Comparison of ENCODE assay signal across 9 mouse cellular contexts in genomic region chr13:60069196-60069595, GRCm38 (mm10).
DNase-seq lines count a peak whose midpoint lies in the region; ATAC-seq and TF ChIP-seq lines count a peak whose summit lies in the region.
"Had no signal": no experiment of that assay in that cellular context is flagged by ENCODE, and none has a peak within 500 bp of the region (broad histone marks: within the 10 kb centered on the region; RNA-seq: fewer than 3 reads in every experiment).

No protein-coding gene starts in this region.

- WGBS in hindbrain, postnatal 0 days, result 38% methylated on average over 9 of the region's 9 CpGs
- 52% methylated on average over 9 of the region's 9 CpGs for WGBS in hindbrain, embryonic 12.5 days
- 19% methylated on average over 9 of the region's 9 CpGs for WGBS in embryonic facial prominence, embryonic 10.5 days
- WGBS in forebrain, embryonic 15.5 days, result 65% methylated on average over 9 of the region's 9 CpGs

- no peaks in the 10 kb centered on the region for H3K27me3 ChIP-seq in hindbrain, postnatal 0 days (ENCODE audit: insufficient read depth, low read length)
- no peaks in the 10 kb centered on the region for H3K27me3 ChIP-seq in hindbrain, embryonic 12.5 days
- H3K27me3 ChIP-seq in embryonic facial prominence, embryonic 10.5 days (replicated peaks; ENCODE audit: low read depth, poor library complexity, severe bottlenecking), result no peaks in the 10 kb centered on the region
- H3K27me3 ChIP-seq in forebrain, embryonic 15.5 days, result no peaks in the 10 kb centered on the region
- H3K27me3 ChIP-seq: neural tube, embryonic 12.5 days had no signal

- H3K36me3 ChIP-seq in hindbrain, postnatal 0 days (ENCODE audit: insufficient read depth, low read length), result no peaks in the 10 kb centered on the region
- H3K36me3 ChIP-seq in hindbrain, embryonic 12.5 days, result no peaks in the 10 kb centered on the region
- H3K36me3 ChIP-seq in embryonic facial prominence, embryonic 10.5 days (replicated peaks), result no peaks in the 10 kb centered on the region
- H3K36me3 ChIP-seq in forebrain, embryonic 15.5 days, result no peaks in the 10 kb centered on the region
- H3K36me3 ChIP-seq: neural tube, embryonic 12.5 days had no signal

- H3K9ac ChIP-seq in hindbrain, postnatal 0 days (replicated peaks; ENCODE audit: low read length), result no peak overlapping the region
- H3K9ac ChIP-seq in hindbrain, embryonic 12.5 days, result no peak overlapping the region
- no peak overlapping the region for H3K9ac ChIP-seq in forebrain, embryonic 15.5 days (replicated peaks)
- H3K9ac ChIP-seq: neural tube, embryonic 12.5 days had no signal

- no peak overlapping the region for H3K27ac ChIP-seq in hindbrain, postnatal 0 days
- no peak overlapping the region for H3K27ac ChIP-seq in hindbrain, embryonic 12.5 days
- H3K27ac ChIP-seq in embryonic facial prominence, embryonic 10.5 days (replicated peaks), result peak overlapping the region; percentile 78
- H3K27ac ChIP-seq in forebrain, embryonic 15.5 days (replicated peaks), result no peak overlapping the region
- H3K27ac ChIP-seq: neural tube, embryonic 12.5 days had no signal

- no peak for DNase-seq in hindbrain, postnatal 0 days (ENCODE audit: low spot score)
- peak; percentile 83 for DNase-seq in Muller cell, postnatal 12 days (ENCODE audit: inconsistent ontology term)
- peak; percentile 84 for DNase-seq in embryonic facial prominence, embryonic 10.5 days (ENCODE audit: low spot score)
- DNase-seq in kidney, postnatal 4 days, result peak; percentile 72 to 79
- no peak for DNase-seq in spleen, adult 12 weeks (ENCODE audit: low spot score)
- no peak for DNase-seq in thymus, postnatal 0 days (ENCODE audit: low spot score)

- no peaks in the 10 kb centered on the region for H3K4me1 ChIP-seq in hindbrain, postnatal 0 days (ENCODE audit: insufficient read depth, low read length)
- H3K4me1 ChIP-seq in hindbrain, embryonic 12.5 days, result peaks cover 9% of the 10 kb centered on the region; the same call in 1 of the 2 replicates
- peaks cover 73% of the 10 kb centered on the region for H3K4me1 ChIP-seq in embryonic facial prominence, embryonic 10.5 days
- H3K4me1 ChIP-seq in forebrain, embryonic 15.5 days, result no peaks in the 10 kb centered on the region
- H3K4me1 ChIP-seq: neural tube, embryonic 12.5 days had no signal

- H3K4me3 ChIP-seq in hindbrain, postnatal 0 days (ENCODE audit: low read length), result no peak overlapping the region
- H3K4me3 ChIP-seq in hindbrain, embryonic 12.5 days, result no peak overlapping the region
- peak overlapping the region; percentile 21; the same call in 1 of the 2 replicates for H3K4me3 ChIP-seq in embryonic facial prominence, embryonic 10.5 days
- no peak overlapping the region for H3K4me3 ChIP-seq in forebrain, embryonic 15.5 days
- H3K4me3 ChIP-seq: neural tube, embryonic 12.5 days had no signal

- ATAC-seq in hindbrain, postnatal 0 days, result no peak
- no peak for ATAC-seq in hindbrain, embryonic 12.5 days (ENCODE audit: low FRiP score)
- no peak for ATAC-seq in forebrain, embryonic 15.5 days (replicated peaks)

- no peaks in the 10 kb centered on the region for H3K9me3 ChIP-seq in hindbrain, postnatal 0 days (ENCODE audit: low read length)
- no peaks in the 10 kb centered on the region for H3K9me3 ChIP-seq in hindbrain, embryonic 12.5 days (replicated peaks)
- H3K9me3 ChIP-seq in embryonic facial prominence, embryonic 10.5 days, result no peaks in the 10 kb centered on the region
- H3K9me3 ChIP-seq in forebrain, embryonic 15.5 days, result no peaks in the 10 kb centered on the region
- H3K9me3 ChIP-seq: neural tube, embryonic 12.5 days had no signal

- peak; percentile 46 for TF ChIP-seq CTCF in hindbrain, postnatal 0 days (IDR thresholded peaks at IDR 0.05; ENCODE audit: low read depth)

- H3K4me2 ChIP-seq in hindbrain, postnatal 0 days (ENCODE audit: low read depth, low read length), result no peak overlapping the region
- H3K4me2 ChIP-seq in hindbrain, embryonic 12.5 days (replicated peaks), result no peak overlapping the region
- no peak overlapping the region for H3K4me2 ChIP-seq in forebrain, embryonic 15.5 days (replicated peaks)
- H3K4me2 ChIP-seq: neural tube, embryonic 12.5 days had no signal

Comparison
In these comparisons a context has a peak if more than half of its experiments do, and no peak if none do; other contexts are left out.
1. DNase-seq: peak in Muller cell, postnatal 12 days (single experiment), embryonic facial prominence, embryonic 10.5 days (single experiment) and kidney, postnatal 4 days (2 of 2); none in hindbrain, postnatal 0 days (single experiment), spleen, adult 12 weeks (single experiment) and thymus, postnatal 0 days (single experiment).